Mouse (Mus musculus) liver, embryonic 14.5 days (tissue): ENCODE data around the gene Efcab9. TPM values are rescaled to one million over a fixed set of nuclear protein-coding genes. Genes with fewer than 3 reads are reported as not detected.

Experiments
- ATAC-seq: fragments of 200-750 bp; cut with Nextera tagmentation; 2 replicates; pipeline ENCODE4 v1.8.0; 2017; ENCODE audit warnings: moderate number of reproducible peaks, mild to moderate bottlenecking, moderate library complexity; ENCODE audit not compliant: insufficient read depth
- DNase-seq, 3 experiments: peaks; one replicate each; pipeline ENCODE4 v3.0.0-alpha.2; 2012 to 2013; ENCODE audit warnings: low read depth in 3 of 3, low spot score in 3 of 3
- H3K27ac ChIP-seq: fragments of 300-500 bp; sonication (generic); 2 replicates; pipeline ENCODE4 v1.5.1; 2014; ENCODE audit warnings: moderate library complexity, mild to moderate bottlenecking, control low read depth, inconsistent platforms
- H3K27me3 ChIP-seq: fragments of 300-500 bp; sonication (generic); 2 replicates; pipeline ENCODE4 v1.6.1; 2014; ENCODE audit warnings: mild to moderate bottlenecking, low read length, moderate library complexity; ENCODE audit not compliant: control insufficient read depth, insufficient read depth
- H3K36me3 ChIP-seq: fragments of 300-500 bp; sonication (generic); replicated peaks from 2 replicates; pipeline ENCODE4 v1.6.1; 2014; ENCODE audit warnings: low read depth; ENCODE audit not compliant: control insufficient read depth, insufficient read depth
- H3K4me1 ChIP-seq, 2 experiments: fragments of 200-500 bp in 1 of 2; fragments of 300-500 bp in 1 of 2; sonication (generic) in 1 of 2; replicated peaks; 2 replicates each; pipeline ENCODE4 v1.6.1; 2012 to 2014; ENCODE audit warnings: antibody characterized with exemption in 1 of 2, inconsistent platforms in 1 of 2, low read length in 1 of 2; ENCODE audit not compliant: control insufficient read depth in 2 of 2, insufficient read depth in 2 of 2
- H3K4me2 ChIP-seq: fragments of 300-500 bp; sonication (generic); 2 replicates; pipeline ENCODE4 v1.6.1; 2014; ENCODE audit warnings: low read depth, mild to moderate bottlenecking, control low read depth, moderate library complexity
- H3K4me3 ChIP-seq, 2 experiments: fragments of 200-500 bp in 1 of 2; fragments of 300-500 bp in 1 of 2; sonication (generic) in 1 of 2; 2 replicates each; pipeline ENCODE4 v1.5.1; 2012 to 2014; ENCODE audit warnings: low read depth in 2 of 2, low read length in 2 of 2, mild to moderate bottlenecking in 2 of 2, control low read depth in 1 of 2, inconsistent platforms in 1 of 2, moderate library complexity in 1 of 2; ENCODE audit not compliant: insufficient read depth in 1 of 2
- H3K9ac ChIP-seq: fragments of 300-500 bp; sonication (generic); replicated peaks from 2 replicates; pipeline ENCODE4 v1.6.1; 2014; ENCODE audit warnings: mild to moderate bottlenecking, control low read depth, moderate library complexity
- H3K9me3 ChIP-seq: fragments of 300-500 bp; sonication (generic); 2 replicates; pipeline ENCODE4 v1.6.1; 2016; ENCODE audit warnings: low read length, mixed read lengths; ENCODE audit not compliant: control insufficient read depth
- CTCF ChIP-seq: IDR thresholded peaks from 2 replicates; pipeline ENCODE4 v1.5.1; 2016; ENCODE audit warnings: antibody characterized with exemption, low read depth, control low read depth
- EP300 ChIP-seq: IDR thresholded peaks from 2 replicates; pipeline ENCODE4 v1.6.1; 2016; ENCODE audit warnings: antibody characterized with exemption, low read depth
- WGBS: fragments of 180-500 bp; shearing (Covaris S2); extraction: QIAGEN DNeasy Blood & Tissue Kit; methylation state at CpG from one replicate; pipeline ENCODE4 v1.1.7; 2014; ENCODE audit not compliant: insufficient replicate concordance; 5-methylcytosine and 5-hydroxymethylcytosine counted together
- polyA plus RNA-seq, 2 experiments: library from polyadenylated mRNA; depleted of rRNA in 1 of 2; stranded (reverse) in 1 of 2; unstranded in 1 of 2; fragments of >200 nt; fragmentation: Nextera tagmentation in 1 of 2; extraction: Ambion mirVana in 1 of 2; gene quantifications; 2 replicates each; pipeline versions ENCODE4 v1.2.1 to v1.2.3; 2012 to 2014

Gene Efcab9
- polyA plus RNA-seq (2012; rRNA removed), result 0.18 and 0.26 TPM in 2 replicates
- polyA plus RNA-seq (2014; fragmentation: Nextera tagmentation; extraction: Ambion mirVana), result 0.19 and 0.22 TPM in 2 replicates

DNA sequence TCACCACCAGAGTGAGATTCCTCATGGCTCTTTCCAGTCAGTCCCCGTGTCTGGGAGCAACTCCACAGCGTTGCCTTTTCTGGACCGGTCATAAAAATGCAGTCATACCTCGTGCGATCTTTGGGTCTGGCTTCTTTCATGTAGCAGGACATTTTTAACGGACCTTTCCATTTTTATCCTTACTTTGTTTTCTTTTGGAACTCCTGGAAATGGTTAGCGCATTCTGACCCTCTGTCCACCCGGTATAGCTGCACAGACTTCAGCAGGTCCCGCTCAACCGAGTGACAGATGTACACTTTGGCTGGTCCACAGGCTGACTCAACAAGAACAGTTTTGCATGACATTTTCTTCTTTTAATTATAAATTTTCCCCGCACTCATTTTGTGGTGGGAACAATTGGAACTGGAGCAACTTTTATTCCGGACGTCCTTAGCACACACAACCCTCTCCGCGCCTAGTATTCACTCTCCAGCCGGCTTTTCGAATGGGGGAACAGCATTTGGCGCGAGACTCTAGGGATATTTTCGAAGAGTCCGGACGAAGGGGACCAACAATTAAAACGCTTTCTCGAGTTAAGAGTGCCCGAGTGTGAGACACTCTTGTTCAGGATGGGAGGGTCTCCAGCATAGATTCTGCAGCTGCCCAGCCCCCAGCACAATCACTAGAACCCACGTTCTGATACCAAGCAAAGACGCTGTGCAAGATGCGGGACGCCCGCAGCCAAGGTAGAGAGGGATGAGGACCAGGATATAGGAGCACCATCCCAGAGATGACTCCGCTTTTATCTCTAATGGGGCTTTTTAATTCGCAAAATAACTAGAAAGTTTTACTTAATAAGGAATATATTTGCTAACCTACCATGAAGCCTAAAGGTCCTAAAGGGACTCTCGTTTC lies at the start of gene Efcab9:
TSS of gene Efcab9 (minus strand) at position 211 of the 894 bp plus-strand sequence.
- ATAC-seq (peak; percentile 7; the same call in 1 of the 2 replicates), DNase-seq (no peak)
- H3K36me3 ChIP-seq, result no peaks in the 10 kb centered on the region
- peak within 1 kb of the TSS; percentile 37 for H3K27ac ChIP-seq
- TF ChIP-seq EP300 (no peak), CTCF (no peak)
- 5% methylated on average over 33 of the region's 33 CpGs for WGBS
- H3K4me3 ChIP-seq, result peak within 1 kb of the TSS; percentile 68 to 85
- H3K9me3 ChIP-seq, result no peaks in the 10 kb centered on the region
- H3K27me3 ChIP-seq, result no peaks in the 10 kb centered on the region
- peaks cover 15 to 28% of the 10 kb centered on the region in 2 experiments for H3K4me1 ChIP-seq
- peak within 1 kb of the TSS; percentile 84 for H3K9ac ChIP-seq
- peak within 1 kb of the TSS; percentile 88 for H3K4me2 ChIP-seq

- no peak overlapping the region for H3K9ac ChIP-seq
- ATAC-seq (no peak), DNase-seq (no peak)
- no peaks in the 10 kb centered on the region for H3K4me1 ChIP-seq
- WGBS, result 70% methylated on average over 2 of the region's 2 CpGs
- H3K9me3 ChIP-seq, result no peaks in the 10 kb centered on the region
- H3K36me3 ChIP-seq, result no peaks in the 10 kb centered on the region
- no peak overlapping the region for H3K27ac ChIP-seq
- no peak for TF ChIP-seq EP300
- no peak for TF ChIP-seq CTCF
- H3K27me3 ChIP-seq, result no peaks in the 10 kb centered on the region
- H3K4me2 ChIP-seq, result no peak overlapping the region
- no peak overlapping the region for H3K4me3 ChIP-seq
Observed at GRCm38 (mm10) chr11:32581031-32581430, 49.1 kb upstream of the Efcab9 start.

GRCm38 (mm10) chr11:32580305-32580947 lies 48.5 kb upstream of the Efcab9 start:
- H3K4me2 ChIP-seq, result no peak overlapping the region
- ATAC-seq (peak; percentile 70), DNase-seq (peak in 2 of 3 experiments; percentile 23 to 33)
- no peak overlapping the region for H3K27ac ChIP-seq
- H3K9ac ChIP-seq, result no peak overlapping the region
- no peaks in the 10 kb centered on the region for H3K9me3 ChIP-seq
- no peak overlapping the region for H3K4me3 ChIP-seq
- TF ChIP-seq CTCF (no peak), EP300 (no peak)
- no peaks in the 10 kb centered on the region for H3K27me3 ChIP-seq
- H3K36me3 ChIP-seq, result no peaks in the 10 kb centered on the region
- 66% methylated on average over 16 of the region's 16 CpGs for WGBS
- H3K4me1 ChIP-seq, result no peaks in the 10 kb centered on the region

GRCm38 (mm10) chr11:32576760-32577050 lies 44.8 kb upstream of the Efcab9 start:
- Histone ChIP-seq H3K9ac (no peak overlapping the region), H3K27me3 (no peaks in the 10 kb centered on the region), H3K4me2 (no peak overlapping the region), H3K4me1 (no peaks in the 10 kb centered on the region), H3K36me3 (no peaks in the 10 kb centered on the region), H3K27ac (no peak overlapping the region), H3K4me3 (no peak overlapping the region), H3K9me3 (no peaks in the 10 kb centered on the region)
- ATAC-seq (no peak), DNase-seq (no peak)
- 59% methylated on average over 5 of the region's 5 CpGs for WGBS
- no peak for TF ChIP-seq EP300
- TF ChIP-seq CTCF, result no peak
